ENCODE assay signal across 10 mouse cellular contexts in genomic region chr9:99163420-99164147, GRCm38 (mm10). TPM values are rescaled to one million over a fixed set of nuclear protein-coding genes. Genes with fewer than 3 reads are reported as not detected.
DNase-seq lines count a peak whose midpoint lies in the region; ATAC-seq and TF ChIP-seq lines count a peak whose summit lies in the region.
"Had no signal": no experiment of that assay in that cellular context is flagged by ENCODE, and none has a peak within 500 bp of the region (broad histone marks: within the 10 kb centered on the region; RNA-seq: fewer than 3 reads in every experiment).

No protein-coding gene starts in this region.

- H3K27ac ChIP-seq in forebrain, embryonic 15.5 days (replicated peaks): peak overlapping the region; percentile 40
- H3K27ac ChIP-seq in limb, embryonic 14.5 days (replicated peaks; ENCODE audit: low read depth, low read length): 0 out of 2 replicates have a peak overlapping the region, but pooled peaks have one; percentile 3
- H3K27ac ChIP-seq: heart, embryonic 15.5 days; stomach, embryonic 15.5 days had no signal

- peak; percentile 70 for ATAC-seq in forebrain, embryonic 15.5 days (replicated peaks)
- ATAC-seq in limb, embryonic 14.5 days (ENCODE audit: low FRiP score, low read depth): no peak

- no peak for TF ChIP-seq POLR2A in limb, embryonic 14.5 days (IDR thresholded peaks at IDR 0.05; ENCODE audit: borderline replicate concordance, extremely low read depth, insufficient read depth, insufficient read length)

- H3K9ac ChIP-seq in forebrain, embryonic 15.5 days (replicated peaks): no peak overlapping the region
- no peak overlapping the region for H3K9ac ChIP-seq in limb, embryonic 14.5 days (ENCODE audit: low read depth, low read length, severe bottlenecking)
- H3K9ac ChIP-seq: heart, embryonic 15.5 days; stomach, embryonic 15.5 days had no signal

- no peaks in the 10 kb centered on the region for H3K36me3 ChIP-seq in forebrain, embryonic 15.5 days
- H3K36me3 ChIP-seq in limb, embryonic 14.5 days (ENCODE audit: control insufficient read depth, insufficient read depth, low read length): no peaks in the 10 kb centered on the region
- H3K36me3 ChIP-seq: heart, embryonic 15.5 days; stomach, embryonic 15.5 days had no signal

- no peak overlapping the region for H3K4me3 ChIP-seq in forebrain, embryonic 15.5 days
- no peak overlapping the region for H3K4me3 ChIP-seq in limb, embryonic 14.5 days (replicated peaks; ENCODE audit: low read length)
- H3K4me3 ChIP-seq: heart, embryonic 15.5 days; stomach, embryonic 15.5 days had no signal

- no peaks in the 10 kb centered on the region for H3K27me3 ChIP-seq in forebrain, embryonic 15.5 days
- H3K27me3 ChIP-seq in limb, embryonic 14.5 days (ENCODE audit: control insufficient read depth, insufficient read depth, low read length): no peaks in the 10 kb centered on the region
- H3K27me3 ChIP-seq: heart, embryonic 15.5 days; stomach, embryonic 15.5 days had no signal

- no peaks in the 10 kb centered on the region for H3K9me3 ChIP-seq in forebrain, embryonic 15.5 days
- H3K9me3 ChIP-seq in limb, embryonic 14.5 days (ENCODE audit: control insufficient read depth, low read length): no peaks in the 10 kb centered on the region
- H3K9me3 ChIP-seq: heart, embryonic 15.5 days; stomach, embryonic 15.5 days had no signal

- peak; percentile 70 for DNase-seq in 3134 (ENCODE audit: extremely low read depth, insufficient read length, low spot score)
- peak; percentile 96 for DNase-seq in Muller cell, postnatal 12 days (ENCODE audit: inconsistent ontology term)
- DNase-seq in limb, embryonic 14.5 days (ENCODE audit: low spot score): peak; percentile 13
- DNase-seq in thymus, postnatal 14 days: no peak
- no peak for DNase-seq in thymus, postnatal 10 days (ENCODE audit: low spot score in 2 of 2)
- DNase-seq in heart, adult 9 months (ENCODE audit: low spot score in 2 of 2): no peak
- DNase-seq: lung, postnatal 4 days had no signal

- peak overlapping the region; percentile 23 for H3K4me2 ChIP-seq in forebrain, embryonic 15.5 days (replicated peaks)
- H3K4me2 ChIP-seq in limb, embryonic 14.5 days (replicated peaks; ENCODE audit: low read depth, low read length, severe bottlenecking): 0 out of 2 replicates have a peak overlapping the region, but pooled peaks have one; percentile 13
- H3K4me2 ChIP-seq: heart, embryonic 15.5 days; stomach, embryonic 15.5 days had no signal

- WGBS in forebrain, embryonic 15.5 days: 4% methylated on average over 15 of the region's 15 CpGs
- 26% methylated on average over 15 of the region's 15 CpGs for WGBS in limb, embryonic 14.5 days

- H3K4me1 ChIP-seq in forebrain, embryonic 15.5 days: peaks cover 17% of the 10 kb centered on the region
- no peaks in the 10 kb centered on the region for H3K4me1 ChIP-seq in limb, embryonic 14.5 days (ENCODE audit: control insufficient read depth, insufficient read depth, low read length)
- H3K4me1 ChIP-seq: stomach, embryonic 15.5 days had no signal

RNA-seq across cellular contexts. Expression of gene Pik3cb, which starts 23.2 kb away (rescaled TPM):
- 3.7 and 3.8 TPM in 2 replicates for polyA plus RNA-seq in forebrain, embryonic 15.5 days (2015; fragmentation: Nextera tagmentation; extraction: Ambion mirVana)
- 2.4 and 3.1 TPM in 2 replicates for polyA plus RNA-seq in limb, embryonic 14.5 days (2012; rRNA removed)
- polyA plus RNA-seq in limb, embryonic 14.5 days (2014; fragmentation: Nextera tagmentation; extraction: Ambion mirVana): 1.0 and 1.1 TPM in 2 replicates

Comparison
In these comparisons a context has a peak if more than half of its experiments do, and no peak if none do; other contexts are left out.
1. DNase-seq: peak in 3134 (single experiment), Muller cell, postnatal 12 days (single experiment) and limb, embryonic 14.5 days (single experiment); none in thymus, postnatal 14 days (single experiment), thymus, postnatal 10 days (0 of 2) and heart, adult 9 months (0 of 2).